Mouse (Mus musculus): ENCODE data around the gene Pla1a. TPM values are rescaled to one million over a fixed set of nuclear protein-coding genes. Genes with fewer than 3 reads are reported as not detected.
A peak's percentile ranks its signal among the peaks of the same experiment; 100 is the strongest.
"Not testable (repeated sequence)": the region's sequence is repeated elsewhere in the genome, so short reads cannot be mapped to it uniquely, and the experiment has no call there.

The Pla1a gene
- polyA plus RNA-seq (2015; fragmentation: Nextera tagmentation; extraction: Ambion mirVana): 0.37 and 0.69 TPM in 2 replicates

GRCm38 (mm10) chr16:38432498-38433425, at the start of gene Pla1a:
TSS of gene Pla1a (minus strand) at chr16:38433145.
- WGBS: 71% methylated on average over 11 of the region's 11 CpGs

GRCm38 (mm10) chr16:38481327-38481726, 48.4 kb upstream of the Pla1a start:
- no peak for ATAC-seq (ENCODE audit: extremely low read depth, insufficient number of reproducible peaks, low FRiP score, low TSS enrichment)
- Histone ChIP-seq H3K36me3 (no peaks in the 10 kb centered on the region), H3K27ac (replicated peaks) (no peak overlapping the region), H3K9ac (no peak overlapping the region), H3K4me1 (peaks cover 18% of the 10 kb centered on the region), H3K27me3 (replicated peaks) (peaks cover 28% of the 10 kb centered on the region), H3K9me3 (0 out of 2 replicates have a peak, but pooled peaks cover 3% of the 10 kb centered on the region), H3K4me2 (no peak overlapping the region), H3K4me3 (no peak overlapping the region)
- WGBS: 71% methylated on average over 4 of the region's 4 CpGs

More at GRCm38 (mm10) chr16:38432498-38433425, at the start of gene Pla1a:
- Histone ChIP-seq H3K9me3 (no peaks in the 10 kb centered on the region), H3K4me2 (no peak within 1 kb of the TSS), H3K9ac (peak within 1 kb of the TSS; percentile 37; the same call in 1 of the 2 replicates), H3K4me3 (no peak within 1 kb of the TSS), H3K27ac (replicated peaks) (no peak within 1 kb of the TSS), H3K4me1 (peaks cover 16% of the 10 kb centered on the region), H3K27me3 (replicated peaks) (no peaks in the 10 kb centered on the region), H3K36me3 (no peaks in the 10 kb centered on the region)
- no peak for ATAC-seq (ENCODE audit: extremely low read depth, insufficient number of reproducible peaks, low FRiP score, low TSS enrichment)

- Histone ChIP-seq H3K27me3 (replicated peaks) (peaks cover 18% of the 10 kb centered on the region), H3K4me1 (peaks cover 23% of the 10 kb centered on the region), H3K4me2 (no peak overlapping the region), H3K4me3 (no peak overlapping the region), H3K9ac (no peak overlapping the region), H3K27ac (replicated peaks) (no peak overlapping the region), H3K9me3 (0 out of 2 replicates have a peak, but pooled peaks cover 3% of the 10 kb centered on the region), H3K36me3 (no peaks in the 10 kb centered on the region)
- no peak for ATAC-seq (ENCODE audit: extremely low read depth, insufficient number of reproducible peaks, low FRiP score, low TSS enrichment)
- WGBS: 88% methylated on average over 3 of the region's 3 CpGs
Measured at GRCm38 (mm10) chr16:38478296-38478695, 45.4 kb upstream of the Pla1a start.

GRCm38 (mm10) chr16:38477241-38477608, 44.3 kb upstream of the Pla1a start:
- Histone ChIP-seq H3K27ac (replicated peaks) (peak overlapping the region; percentile 92), H3K4me3 (peak overlapping the region; percentile 51), H3K4me1 (peaks cover 19% of the 10 kb centered on the region), H3K9ac (peak overlapping the region; percentile 81), H3K4me2 (peak overlapping the region; percentile 71)
- not testable (repeated sequence) for H3K9me3 ChIP-seq; H3K27me3 ChIP-seq (replicated peaks); H3K36me3 ChIP-seq; ATAC-seq (ENCODE audit: extremely low read depth, insufficient number of reproducible peaks, low FRiP score, low TSS enrichment)
- WGBS: 31% methylated on average over 14 of the region's 14 CpGs

GRCm38 (mm10) chr16:38476312-38477240, 43.6 kb upstream of the Pla1a start:
- Histone ChIP-seq H3K9ac (peak overlapping the region; percentile 81), H3K27me3 (replicated peaks) (0 out of 2 replicates have a peak, but pooled peaks cover 1% of the 10 kb centered on the region), H3K27ac (replicated peaks) (peak overlapping the region; percentile 92), H3K4me3 (peak overlapping the region; percentile 51), H3K9me3 (no peaks in the 10 kb centered on the region), H3K4me1 (peaks cover 19% of the 10 kb centered on the region), H3K36me3 (no peaks in the 10 kb centered on the region), H3K4me2 (peak overlapping the region; percentile 71)
- no peak; the same call in 1 of the 2 replicates for ATAC-seq (ENCODE audit: extremely low read depth, insufficient number of reproducible peaks, low FRiP score, low TSS enrichment)
- 5% methylated on average over 34 of the region's 34 CpGs for WGBS

- Histone ChIP-seq H3K4me3 (peak overlapping the region; percentile 51), H3K4me1 (peaks cover 19% of the 10 kb centered on the region), H3K27me3 (replicated peaks) (no peaks in the 10 kb centered on the region), H3K4me2 (peak overlapping the region; percentile 71), H3K9me3 (no peaks in the 10 kb centered on the region), H3K27ac (replicated peaks) (peak overlapping the region; percentile 92), H3K36me3 (no peaks in the 10 kb centered on the region), H3K9ac (peak overlapping the region; percentile 81)
- WGBS: 24% methylated on average over 4 of the region's 4 CpGs
- no peak for ATAC-seq (ENCODE audit: extremely low read depth, insufficient number of reproducible peaks, low FRiP score, low TSS enrichment)
Measured at GRCm38 (mm10) chr16:38475681-38476311, 42.9 kb upstream of the Pla1a start.

- Histone ChIP-seq H3K9me3 (no peaks in the 10 kb centered on the region), H3K27me3 (replicated peaks) (no peaks in the 10 kb centered on the region), H3K9ac (no peak overlapping the region), H3K4me3 (no peak overlapping the region), H3K4me1 (peaks cover 19% of the 10 kb centered on the region), H3K4me2 (no peak overlapping the region), H3K27ac (replicated peaks) (no peak overlapping the region), H3K36me3 (no peaks in the 10 kb centered on the region)
- 78% methylated on average over 9 of the region's 9 CpGs for WGBS
- ATAC-seq (ENCODE audit: extremely low read depth, insufficient number of reproducible peaks, low FRiP score, low TSS enrichment): no peak
Measured at GRCm38 (mm10) chr16:38474677-38475286, 41.8 kb upstream of the Pla1a start.

GRCm38 (mm10) chr16:38473661-38474060, 40.7 kb upstream of the Pla1a start:
- H3K27ac ChIP-seq (replicated peaks): no peak overlapping the region
- no peak overlapping the region for H3K4me3 ChIP-seq
- 79% methylated on average over 5 of the region's 5 CpGs for WGBS
- H3K27me3 ChIP-seq (replicated peaks): no peaks in the 10 kb centered on the region
- no peak overlapping the region for H3K9ac ChIP-seq
- H3K4me1 ChIP-seq: peaks cover 19% of the 10 kb centered on the region
- no peak for ATAC-seq (ENCODE audit: extremely low read depth, insufficient number of reproducible peaks, low FRiP score, low TSS enrichment)
- H3K9me3 ChIP-seq: no peaks in the 10 kb centered on the region
- H3K4me2 ChIP-seq: no peak overlapping the region
- H3K36me3 ChIP-seq: no peaks in the 10 kb centered on the region

- Histone ChIP-seq H3K27ac (replicated peaks) (no peak overlapping the region), H3K9me3 (no peaks in the 10 kb centered on the region), H3K4me1 (peaks cover 28% of the 10 kb centered on the region), H3K9ac (no peak overlapping the region), H3K27me3 (replicated peaks) (no peaks in the 10 kb centered on the region), H3K36me3 (no peaks in the 10 kb centered on the region), H3K4me3 (no peak overlapping the region), H3K4me2 (no peak overlapping the region)
- ATAC-seq (ENCODE audit: extremely low read depth, insufficient number of reproducible peaks, low FRiP score, low TSS enrichment): no peak
- 73% methylated on average over 5 of the region's 5 CpGs for WGBS
Measured at GRCm38 (mm10) chr16:38472507-38472873, 39.5 kb upstream of the Pla1a start.

- no peaks in the 10 kb centered on the region for H3K27me3 ChIP-seq (replicated peaks)
- WGBS: 64% methylated on average over 11 of the region's 11 CpGs
- no peak for ATAC-seq (ENCODE audit: extremely low read depth, insufficient number of reproducible peaks, low FRiP score, low TSS enrichment)
- no peaks in the 10 kb centered on the region for H3K9me3 ChIP-seq
- peaks cover 28% of the 10 kb centered on the region for H3K4me1 ChIP-seq
- H3K27ac ChIP-seq (replicated peaks): no peak overlapping the region
- no peaks in the 10 kb centered on the region for H3K36me3 ChIP-seq
- no peak overlapping the region for H3K9ac ChIP-seq
- no peak overlapping the region for H3K4me3 ChIP-seq
- H3K4me2 ChIP-seq: no peak overlapping the region
Measured at GRCm38 (mm10) chr16:38471697-38472506, 39.0 kb upstream of the Pla1a start.

Data from heart, embryonic 13.5 days (tissue).